8 mouse cellular contexts compared by ENCODE assay signal in the genomic region with DNA sequence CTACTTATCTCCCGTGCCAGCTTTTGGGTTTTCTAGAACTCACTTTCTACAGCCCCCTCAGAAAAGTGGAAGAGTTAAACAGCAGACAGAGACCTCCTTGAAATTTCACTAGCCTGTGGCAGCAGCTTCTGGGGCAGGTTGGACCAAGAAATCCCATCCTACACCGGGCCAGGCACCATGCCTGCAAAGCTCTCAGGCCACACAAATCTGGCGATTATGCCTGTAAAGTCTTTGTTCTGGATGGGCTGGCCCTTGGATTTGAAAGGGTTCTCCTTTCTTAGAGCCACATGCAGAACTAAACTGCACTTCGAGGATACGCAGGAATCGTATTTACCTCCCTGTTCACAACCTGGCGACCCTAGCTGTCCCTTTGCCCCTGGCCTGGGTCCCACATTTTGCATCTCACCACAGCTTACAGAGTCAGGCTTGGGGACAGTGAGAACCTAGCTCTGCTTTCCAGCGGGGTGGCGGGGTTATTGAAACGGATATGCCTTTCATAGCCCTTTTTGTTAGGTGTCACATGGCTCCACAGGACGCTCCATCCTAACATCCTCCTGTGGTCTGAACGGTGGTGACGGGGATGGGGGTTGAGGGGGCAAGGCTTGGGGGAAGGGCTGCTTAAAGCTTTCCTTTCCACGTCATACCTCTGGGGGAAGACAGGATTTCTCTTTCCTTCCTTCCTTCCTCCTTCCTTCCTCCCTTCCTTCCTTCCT.
DNase-seq lines count a peak whose midpoint lies in the region; ATAC-seq lines count a peak whose summit lies in the region.

No protein-coding gene starts in this region.

- H3K27ac ChIP-seq in brown adipose tissue, adult 24 weeks (replicated peaks; ENCODE audit: low read depth, low read length): peak overlapping the region; percentile 44; the same call in 1 of the 2 replicates
- H3K27ac ChIP-seq in heart, embryonic 11.5 days (ENCODE audit: low read depth, low read length): no peak overlapping the region

- WGBS in heart, embryonic 11.5 days (ENCODE audit: insufficient replicate concordance): 29% methylated on average over 14 of the region's 14 CpGs

- peaks cover 2% of the 10 kb centered on the region; the same call in 1 of the 2 replicates for H3K4me1 ChIP-seq in brown adipose tissue, adult 24 weeks (ENCODE audit: control insufficient read depth, insufficient read depth, insufficient read length, low read length)
- H3K4me1 ChIP-seq in heart, embryonic 11.5 days (ENCODE audit: control insufficient read depth, insufficient read depth, low read length): 0 out of 2 replicates have a peak, but pooled peaks cover 3% of the 10 kb centered on the region

- no peaks in the 10 kb centered on the region for H3K9me3 ChIP-seq in heart, embryonic 11.5 days (replicated peaks; ENCODE audit: control insufficient read depth, low read length)

- H3K27me3 ChIP-seq in heart, embryonic 11.5 days (ENCODE audit: control insufficient read depth, insufficient read depth, low read length): no peaks in the 10 kb centered on the region; the same call in none of the 2 replicates

- H3K4me3 ChIP-seq in brown adipose tissue, adult 24 weeks (ENCODE audit: insufficient read depth, low read depth, low read length): 0 out of 2 replicates have a peak overlapping the region, but pooled peaks have one; percentile 29
- peak overlapping the region; percentile 33 for H3K4me3 ChIP-seq in heart, embryonic 11.5 days (ENCODE audit: low read depth, low read length)

- peak overlapping the region; percentile 67 for H3K4me2 ChIP-seq in heart, embryonic 11.5 days

- 0 out of 2 replicates have a peak, but pooled peaks have one; percentile 26 for ATAC-seq in heart, embryonic 11.5 days (replicated peaks; ENCODE audit: insufficient number of reproducible peaks, low FRiP score, low TSS enrichment)

- DNase-seq in heart, adult 18-20 months: peak; percentile 11 to 28
- DNase-seq in heart, adult 8-10 months (ENCODE audit: low spot score): no peak
- DNase-seq in kidney, adult 8-10 months: peak; percentile 8 to 20
- DNase-seq in lung, postnatal 14 days: peak; percentile 18
- DNase-seq in testis, postnatal 10 days (ENCODE audit: low spot score): peak; percentile 51
- DNase-seq in left cerebral cortex, adult 11 months (ENCODE audit: low spot score): no peak

- H3K9ac ChIP-seq in heart, embryonic 11.5 days (ENCODE audit: low read depth, low read length): peak overlapping the region; percentile 58

- H3K36me3 ChIP-seq in heart, embryonic 11.5 days (ENCODE audit: control insufficient read depth, insufficient read depth, low read length): no peaks in the 10 kb centered on the region

Comparison
In these comparisons a context has a peak if more than half of its experiments do, and no peak if none do; other contexts are left out.
1. DNase-seq: peak in heart, adult 18-20 months (2 of 2), kidney, adult 8-10 months (2 of 2), lung, postnatal 14 days (single experiment) and testis, postnatal 10 days (single experiment); none in heart, adult 8-10 months (single experiment) and left cerebral cortex, adult 11 months (single experiment).